Mouse (Mus musculus) heart, embryonic 15.5 days (tissue): ENCODE measurements around the gene Zfp866. TPM values are rescaled to one million over a fixed set of nuclear protein-coding genes. Genes with fewer than 3 reads are reported as not detected.

Source experiments
- ATAC-seq: fragments of 200-750 bp; cut with Nextera tagmentation; replicated peaks from 2 replicates; pipeline ENCODE4 v1.8.0; 2017; ENCODE audit warnings: low read depth, moderate TSS enrichment; ENCODE audit not compliant: insufficient number of reproducible peaks, insufficient read depth, low FRiP score
- H3K27ac ChIP-seq: fragments of 300-500 bp; sonication (generic); 2 replicates; pipeline ENCODE4 v1.5.1; 2015; ENCODE audit warnings: mild to moderate bottlenecking, inconsistent platforms
- H3K27me3 ChIP-seq: fragments of 300-500 bp; sonication (generic); 2 replicates; pipeline ENCODE4 v1.6.1; 2015; ENCODE audit warnings: inconsistent platforms
- H3K36me3 ChIP-seq: fragments of 300-500 bp; sonication (generic); 2 replicates; pipeline ENCODE4 v1.6.1; 2015; ENCODE audit warnings: mild to moderate bottlenecking, inconsistent platforms
- H3K4me1 ChIP-seq: fragments of 300-500 bp; sonication (generic); replicated peaks from 2 replicates; pipeline ENCODE4 v1.6.1; 2015; ENCODE audit warnings: inconsistent platforms
- H3K4me2 ChIP-seq: fragments of 300-500 bp; sonication (generic); 2 replicates; pipeline ENCODE4 v1.6.1; 2015; ENCODE audit warnings: inconsistent platforms, mild to moderate bottlenecking, moderate library complexity
- H3K4me3 ChIP-seq: fragments of 300-500 bp; sonication (generic); 2 replicates; pipeline ENCODE4 v1.5.1; 2015; ENCODE audit warnings: mild to moderate bottlenecking, inconsistent platforms
- H3K9ac ChIP-seq: fragments of 300-500 bp; sonication (generic); 2 replicates; pipeline ENCODE4 v1.6.1; 2015; ENCODE audit warnings: mild to moderate bottlenecking, inconsistent platforms
- H3K9me3 ChIP-seq: fragments of 300-500 bp; sonication (generic); replicated peaks from 2 replicates; pipeline ENCODE4 v1.6.1; 2016; ENCODE audit warnings: inconsistent platforms
- WGBS: fragments of 180-500 bp; shearing (Covaris S2); methylation state at CpG from one replicate; pipeline ENCODE4 v1.1.7; 2015; ENCODE audit warnings: mixed read lengths; 5-methylcytosine and 5-hydroxymethylcytosine counted together
- polyA plus RNA-seq: library from polyadenylated mRNA; unstranded; fragments of >200 nt; fragmentation: Nextera tagmentation; extraction: Ambion mirVana; gene quantifications from 2 replicates; pipeline ENCODE4 v1.2.1, GENCODE M21; 2015

The Zfp866 gene
- polyA plus RNA-seq, 1 experiment from 2014 or later, result 14.7 TPM

- H3K9me3 ChIP-seq, result 0 out of 2 replicates have a peak, but pooled peaks cover 2% of the 10 kb centered on the region
- no peaks in the 10 kb centered on the region for H3K27me3 ChIP-seq
- ATAC-seq, result no peak
- peaks cover 24% of the 10 kb centered on the region for H3K4me1 ChIP-seq
- no peak overlapping the region for H3K4me3 ChIP-seq
- H3K27ac ChIP-seq, result no peak overlapping the region
- H3K36me3 ChIP-seq, result peaks cover 20% of the 10 kb centered on the region
- WGBS, result 77% methylated on average over 2 of the region's 2 CpGs
- no peak overlapping the region for H3K9ac ChIP-seq
- no peak overlapping the region for H3K4me2 ChIP-seq
Observed at GRCm38 (mm10) chr8:69772106-69772505, 18.9 kb downstream of the Zfp866 start.

GRCm38 (mm10) chr8:69771221-69771620 is 19.8 kb downstream of the Zfp866 start:
- no peak overlapping the region for H3K9ac ChIP-seq
- no peak for ATAC-seq
- H3K27me3 ChIP-seq, result no peaks in the 10 kb centered on the region
- WGBS, result 89% methylated on average over 9 of the region's 9 CpGs
- H3K4me1 ChIP-seq, result peaks cover 24% of the 10 kb centered on the region
- no peak overlapping the region for H3K27ac ChIP-seq
- H3K4me2 ChIP-seq, result no peak overlapping the region
- H3K4me3 ChIP-seq, result no peak overlapping the region
- peaks cover 29% of the 10 kb centered on the region for H3K36me3 ChIP-seq
- 0 out of 2 replicates have a peak, but pooled peaks cover 2% of the 10 kb centered on the region for H3K9me3 ChIP-seq

- Histone ChIP-seq H3K27ac (no peak overlapping the region), H3K36me3 (peaks cover 53% of the 10 kb centered on the region), H3K9ac (no peak overlapping the region), H3K4me1 (no peaks in the 10 kb centered on the region), H3K4me2 (no peak overlapping the region), H3K9me3 (peaks cover 10% of the 10 kb centered on the region; the same call in 1 of the 2 replicates), H3K27me3 (no peaks in the 10 kb centered on the region), H3K4me3 (no peak overlapping the region)
- 89% methylated on average over 4 of the region's 4 CpGs for WGBS
- ATAC-seq, result no peak
Observed at GRCm38 (mm10) chr8:69761814-69762445, 29.0 kb downstream of the Zfp866 start.

DNA sequence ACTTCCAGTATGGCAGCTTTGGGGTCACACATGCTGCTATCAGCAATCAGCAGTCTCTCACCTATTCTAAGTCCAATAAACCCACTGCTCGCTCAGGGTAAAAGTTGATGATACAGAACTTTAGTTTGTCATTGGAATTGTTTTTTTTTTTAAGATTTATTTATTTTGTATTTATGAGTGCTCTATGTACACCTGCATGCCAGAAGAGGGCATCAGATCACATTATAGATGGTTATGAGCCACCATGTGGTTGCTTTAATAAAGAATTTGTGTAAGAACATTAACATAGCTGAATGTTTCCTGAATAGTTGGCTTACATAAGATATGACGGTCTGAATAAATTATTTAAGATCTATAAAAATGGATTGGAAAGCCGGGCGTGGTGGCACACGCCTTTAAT is 32.7 kb downstream of the Zfp866 start:
- no peaks in the 10 kb centered on the region for H3K9me3 ChIP-seq
- no peak overlapping the region for H3K9ac ChIP-seq
- no peak for ATAC-seq
- H3K4me2 ChIP-seq, result no peak overlapping the region
- no peaks in the 10 kb centered on the region for H3K27me3 ChIP-seq
- no peak overlapping the region for H3K4me3 ChIP-seq
- WGBS, result 96% methylated on average over 5 of the region's 5 CpGs
- H3K4me1 ChIP-seq, result no peaks in the 10 kb centered on the region
- no peak overlapping the region for H3K27ac ChIP-seq
- peaks cover 25% of the 10 kb centered on the region for H3K36me3 ChIP-seq

DNA sequence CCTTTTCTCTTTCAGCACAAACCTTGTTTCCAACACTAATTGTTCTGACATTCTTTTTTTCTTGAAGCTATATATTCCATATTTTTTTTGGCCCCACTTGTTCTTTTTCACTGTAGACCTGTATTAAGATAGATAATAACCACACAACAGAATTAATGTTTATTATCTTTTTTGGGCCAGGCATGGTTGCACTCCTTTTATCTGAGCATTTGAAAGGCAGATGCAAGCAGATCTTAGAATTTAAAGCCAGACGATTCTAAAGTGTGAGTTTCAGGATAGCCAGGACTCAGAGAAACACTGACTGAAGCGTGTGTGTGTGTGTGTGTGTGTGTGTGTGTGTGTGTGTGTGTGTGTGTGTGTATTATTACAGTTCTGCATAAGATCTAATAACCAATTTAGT is 38.5 kb downstream of the Zfp866 start:
- WGBS, result 83% methylated on average over 2 of the region's 2 CpGs

DNA sequence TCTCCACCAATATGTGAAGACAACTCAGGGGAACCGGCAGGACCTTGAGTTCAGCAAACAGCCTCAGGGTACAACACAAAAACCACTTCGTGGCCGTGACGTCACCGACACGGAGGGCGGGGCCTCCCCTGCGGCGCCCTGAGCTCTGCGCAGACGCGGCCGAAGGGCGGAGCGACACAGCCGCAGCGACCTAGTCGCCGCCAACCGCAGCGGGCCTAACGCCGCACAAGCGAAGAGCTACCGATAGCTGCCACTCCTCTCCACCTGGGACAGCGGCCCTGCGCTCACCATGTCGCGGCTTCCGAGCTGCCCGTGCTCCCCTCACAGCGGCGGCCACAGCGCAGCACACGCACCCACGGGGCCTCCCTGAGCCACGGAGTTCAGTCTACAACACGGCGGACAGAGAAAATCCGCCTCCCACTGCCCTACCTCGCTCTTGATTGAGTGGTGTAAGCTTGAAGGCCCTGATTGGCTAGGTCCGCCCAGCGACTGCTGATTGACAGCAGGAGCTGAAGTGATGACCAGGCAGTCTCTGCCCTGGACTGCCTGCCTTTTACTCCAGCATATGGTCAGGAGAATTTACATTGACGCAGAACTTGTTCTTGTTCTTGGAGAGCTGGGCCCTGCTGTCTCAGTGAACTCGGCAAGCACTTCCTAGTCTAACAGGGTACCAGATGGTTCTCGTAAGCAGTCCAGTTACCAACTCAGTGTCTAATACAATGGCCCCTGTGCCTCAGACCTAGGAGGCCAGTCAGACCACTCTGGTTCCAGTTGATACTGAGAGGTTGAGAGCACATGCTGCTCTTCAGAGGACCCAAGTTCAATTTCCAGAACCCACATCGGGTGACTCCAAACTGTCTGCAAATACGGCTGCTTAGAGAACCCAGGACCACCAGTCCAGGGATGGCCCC is 41.2 kb downstream of the Zfp866 start, which contains the start of gene Zfp963:
Gene Zfp963, minus strand, starts transcription at position 427 of the 911 bp plus-strand sequence.
- ATAC-seq, result peak; percentile 99
- H3K27ac ChIP-seq, result peak within 1 kb of the TSS; percentile 100
- no peaks in the 10 kb centered on the region for H3K9me3 ChIP-seq
- no peaks in the 10 kb centered on the region for H3K36me3 ChIP-seq
- peaks cover 12% of the 10 kb centered on the region for H3K4me1 ChIP-seq
- H3K27me3 ChIP-seq, result no peaks in the 10 kb centered on the region
- 3% methylated on average over 47 of the region's 48 CpGs for WGBS
- H3K9ac ChIP-seq, result peak within 1 kb of the TSS; percentile 94
- H3K4me3 ChIP-seq, result peak within 1 kb of the TSS; percentile 80
- peak within 1 kb of the TSS; percentile 60 for H3K4me2 ChIP-seq

More for the DNA sequence above, 38.5 kb downstream of the Zfp866 start:
- Histone ChIP-seq H3K9me3 (no peaks in the 10 kb centered on the region), H3K4me2 (no peak overlapping the region), H3K9ac (no peak overlapping the region), H3K27me3 (no peaks in the 10 kb centered on the region), H3K36me3 (peaks cover 8% of the 10 kb centered on the region; the same call in 1 of the 2 replicates), H3K4me3 (no peak overlapping the region), H3K27ac (no peak overlapping the region), H3K4me1 (peaks cover 12% of the 10 kb centered on the region)
- ATAC-seq, result no peak

GRCm38 (mm10) chr8:69741231-69741630 is 49.7 kb downstream of the Zfp866 start:
- Histone ChIP-seq H3K27ac (no peak overlapping the region), H3K36me3 (peaks cover 18% of the 10 kb centered on the region), H3K4me3 (no peak overlapping the region), H3K4me1 (no peaks in the 10 kb centered on the region), H3K9me3 (no peaks in the 10 kb centered on the region), H3K9ac (no peak overlapping the region), H3K27me3 (no peaks in the 10 kb centered on the region), H3K4me2 (no peak overlapping the region)
- no peak for ATAC-seq
- WGBS, result 72% methylated on average over 2 of the region's 2 CpGs

DNA sequence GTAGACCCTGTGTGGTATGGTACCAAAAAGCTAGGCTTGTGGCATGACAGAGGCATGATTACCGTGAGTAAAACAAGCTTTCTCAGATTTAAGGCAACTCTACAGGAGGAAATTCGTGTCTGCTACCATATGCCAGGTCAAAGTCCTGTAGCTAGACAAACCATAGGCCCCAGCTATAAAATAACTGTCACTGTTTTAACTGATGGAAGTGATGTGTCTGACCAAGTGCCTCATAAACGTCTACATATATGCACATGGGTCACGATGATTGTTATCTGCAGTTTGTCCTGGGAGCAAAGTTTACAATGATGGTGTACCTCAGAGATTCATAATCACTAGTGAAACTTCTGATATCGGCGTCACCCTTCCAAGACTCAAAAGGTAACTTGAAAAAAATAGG is 50.2 kb downstream of the Zfp866 start:
- H3K36me3 ChIP-seq, result peaks cover 18% of the 10 kb centered on the region
- no peak for ATAC-seq
- H3K9ac ChIP-seq, result no peak overlapping the region
- H3K4me3 ChIP-seq, result no peak overlapping the region
- no peaks in the 10 kb centered on the region for H3K4me1 ChIP-seq
- no peak overlapping the region for H3K27ac ChIP-seq
- no peaks in the 10 kb centered on the region for H3K27me3 ChIP-seq
- WGBS, result 84% methylated on average over 6 of the region's 6 CpGs
- H3K4me2 ChIP-seq, result no peak overlapping the region
- no peaks in the 10 kb centered on the region for H3K9me3 ChIP-seq

GRCm38 (mm10) chr8:69735495-69735894 is 55.5 kb downstream of the Zfp866 start:
- Histone ChIP-seq H3K4me1 (no peaks in the 10 kb centered on the region), H3K27ac (no peak overlapping the region), H3K27me3 (no peaks in the 10 kb centered on the region), H3K9me3 (no peaks in the 10 kb centered on the region), H3K4me3 (no peak overlapping the region), H3K9ac (no peak overlapping the region), H3K4me2 (no peak overlapping the region), H3K36me3 (no peaks in the 10 kb centered on the region)
- ATAC-seq, result no peak
- 58% methylated on average over 1 of the region's 1 CpGs for WGBS

GRCm38 (mm10) chr8:69717232-69717580 is 73.8 kb downstream of the Zfp866 start:
- no peaks in the 10 kb centered on the region for H3K27me3 ChIP-seq
- peak overlapping the region; percentile 34; the same call in 1 of the 2 replicates for H3K9ac ChIP-seq
- peak overlapping the region; percentile 66 for H3K27ac ChIP-seq
- WGBS, result 41% methylated on average over 5 of the region's 5 CpGs
- no peaks in the 10 kb centered on the region for H3K36me3 ChIP-seq
- H3K4me3 ChIP-seq, result peak overlapping the region; percentile 44
- H3K4me1 ChIP-seq, result peaks cover 17% of the 10 kb centered on the region
- no peaks in the 10 kb centered on the region for H3K9me3 ChIP-seq
- peak; percentile 2 for ATAC-seq
- peak overlapping the region; percentile 68 for H3K4me2 ChIP-seq

DNA sequence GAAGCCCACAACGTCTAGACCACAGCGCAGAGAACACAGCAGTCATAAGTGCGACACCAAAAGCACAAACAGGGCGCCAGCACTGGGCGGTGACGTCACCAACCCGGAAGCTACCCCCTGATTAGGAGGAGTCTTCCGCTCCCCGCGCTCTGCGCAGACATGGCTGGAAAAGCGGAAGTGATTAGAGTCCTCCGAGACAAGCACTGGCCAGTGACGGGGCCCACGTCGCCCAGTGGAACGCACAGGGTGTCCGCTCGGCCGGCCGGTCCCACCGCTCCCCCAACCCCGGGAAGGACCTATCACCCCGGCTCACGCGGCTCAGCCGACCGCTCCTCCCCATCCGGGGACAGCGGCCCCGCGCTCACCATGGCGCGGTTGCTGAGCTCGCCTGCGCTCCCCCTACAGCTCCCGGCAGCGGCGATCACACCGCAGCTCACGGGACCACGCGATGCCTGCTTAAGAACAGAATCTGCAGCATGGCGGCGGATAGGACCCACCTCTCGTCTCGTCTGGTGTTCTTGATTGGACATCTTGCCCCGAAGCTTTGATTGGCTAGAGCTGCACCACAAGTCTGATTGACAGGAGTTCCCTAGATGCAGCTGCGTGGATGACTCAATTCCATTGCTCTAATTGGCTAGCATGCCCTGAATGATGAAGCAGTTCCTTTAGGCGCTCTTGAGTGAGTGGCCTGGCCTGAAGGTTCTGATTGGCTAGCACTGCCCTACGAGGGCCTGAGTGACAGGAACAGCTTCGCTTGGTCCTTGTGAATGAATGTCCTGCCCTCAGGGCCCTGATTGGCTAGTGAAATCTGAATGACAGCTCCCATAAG is 74.4 kb downstream of the Zfp866 start:
- no peaks in the 10 kb centered on the region for H3K27me3 ChIP-seq
- under 1% methylated on average over 52 of the region's 52 CpGs for WGBS
- H3K27ac ChIP-seq, result peak overlapping the region; percentile 99
- H3K4me2 ChIP-seq, result peak overlapping the region; percentile 68
- no peaks in the 10 kb centered on the region for H3K9me3 ChIP-seq
- H3K4me3 ChIP-seq, result peak overlapping the region; percentile 67
- H3K4me1 ChIP-seq, result peaks cover 17% of the 10 kb centered on the region
- H3K9ac ChIP-seq, result peak overlapping the region; percentile 84
- ATAC-seq, result peak; percentile 99
- H3K36me3 ChIP-seq, result no peaks in the 10 kb centered on the region
